Mouse (Mus musculus): ENCODE measurements at regions not wholly inside any gene's neighbourhood (a gene's known extent, or its start where the extent isn't known, plus 50 kb on each side); places are given as distances from the start of the nearest gene placed in this dataset.

- Histone ChIP-seq H3K27me3 (ENCODE audit: control insufficient read depth, insufficient read depth, low read length) (no peaks in the 10 kb centered on the region), H3K9me3 (ENCODE audit: control insufficient read depth, low read length) (no peaks in the 10 kb centered on the region), H3K4me1 (ENCODE audit: control insufficient read depth, insufficient read depth, low read length) (no peaks in the 10 kb centered on the region), H3K9ac (ENCODE audit: low read depth, low read length) (no peak overlapping the region), H3K4me3 (ENCODE audit: low read length) (no peak overlapping the region), H3K36me3 (ENCODE audit: control insufficient read depth, insufficient read depth, low read length) (no peaks in the 10 kb centered on the region), H3K27ac (ENCODE audit: low read depth, low read length) (no peak overlapping the region), H3K4me2 (replicated peaks; ENCODE audit: low read depth, low read length) (no peak overlapping the region)
- WGBS = 7% methylated on average over 5 of the region's 5 CpGs
- ATAC-seq (ENCODE audit: low FRiP score, low TSS enrichment) = peak; percentile 88; the same call in 1 of the 2 replicates
Measured at GRCm38 (mm10) chr2:56025059-56025458, 589.3 kb downstream of the Kcnj3 start.

- no peak for ATAC-seq (ENCODE audit: low FRiP score, low TSS enrichment)
- no peaks in the 10 kb centered on the region for H3K36me3 ChIP-seq (ENCODE audit: control insufficient read depth, insufficient read depth, low read length)
- H3K4me2 ChIP-seq (replicated peaks; ENCODE audit: low read depth, low read length) = no peak overlapping the region
- H3K9me3 ChIP-seq (ENCODE audit: control insufficient read depth, low read length) = no peaks in the 10 kb centered on the region
- no peaks in the 10 kb centered on the region for H3K4me1 ChIP-seq (ENCODE audit: control insufficient read depth, insufficient read depth, low read length)
- 82% methylated on average over 2 of the region's 2 CpGs for WGBS
- no peak overlapping the region for H3K9ac ChIP-seq (ENCODE audit: low read depth, low read length)
- no peak overlapping the region for H3K27ac ChIP-seq (ENCODE audit: low read depth, low read length)
- H3K4me3 ChIP-seq (ENCODE audit: low read length) = no peak overlapping the region
- H3K27me3 ChIP-seq (ENCODE audit: control insufficient read depth, insufficient read depth, low read length) = no peaks in the 10 kb centered on the region
Measured at GRCm38 (mm10) chr2:56028958-56029357, 593.2 kb downstream of the Kcnj3 start.

Data from kidney, embryonic 14.5 days (tissue).